Mouse (Mus musculus): ENCODE results near the gene Efna1.

The Efna1 gene

GRCm38 (mm10) chr3:89276061-89276460 lies 4.9 kb downstream of the Efna1 start:
- no peak for TF ChIP-seq GATA4 (IDR thresholded peaks at IDR 0.05; ENCODE audit: insufficient replicate concordance, low read length)

GRCm38 (mm10) chr3:89271760-89272159 lies 9.2 kb downstream of the Efna1 start:
- no peak for TF ChIP-seq GATA4 (IDR thresholded peaks at IDR 0.05; ENCODE audit: insufficient replicate concordance, low read length)

- TF ChIP-seq GATA4 (IDR thresholded peaks at IDR 0.05; ENCODE audit: insufficient replicate concordance, low read length) = no peak
Observed at GRCm38 (mm10) chr3:89270891-89271290, 10.1 kb downstream of the Efna1 start.

- peak; percentile 8; the same call in 1 of the 2 replicates for TF ChIP-seq GATA4 (IDR thresholded peaks at IDR 0.05; ENCODE audit: insufficient replicate concordance, low read length)
Observed at GRCm38 (mm10) chr3:89270051-89270755, 10.7 kb downstream of the Efna1 start, which contains the start of gene Slc50a1. Gene Slc50a1 (minus strand): TSS chr3:89270570.

- TF ChIP-seq GATA4 (IDR thresholded peaks at IDR 0.05; ENCODE audit: insufficient replicate concordance, low read length) = no peak
Observed at GRCm38 (mm10) chr3:89268916-89269315, 12.0 kb downstream of the Efna1 start.

GRCm38 (mm10) chr3:89266439-89266893 lies 14.5 kb downstream of the Efna1 start:
- TF ChIP-seq GATA4 (IDR thresholded peaks at IDR 0.05; ENCODE audit: insufficient replicate concordance, low read length) = no peak

GRCm38 (mm10) chr3:89262417-89262816 lies 18.5 kb downstream of the Efna1 start:
- TF ChIP-seq GATA4 (IDR thresholded peaks at IDR 0.05; ENCODE audit: insufficient replicate concordance, low read length) = peak; percentile 37; the same call in 1 of the 2 replicates

GRCm38 (mm10) chr3:89260211-89260610 lies 20.7 kb downstream of the Efna1 start:
- TF ChIP-seq GATA4 (IDR thresholded peaks at IDR 0.05; ENCODE audit: insufficient replicate concordance, low read length) = no peak

- TF ChIP-seq GATA4 (IDR thresholded peaks at IDR 0.05; ENCODE audit: insufficient replicate concordance, low read length) = no peak
Observed at GRCm38 (mm10) chr3:89259076-89259475, 21.9 kb downstream of the Efna1 start, which contains the start of gene Dpm3. Gene Dpm3 (plus strand): TSS chr3:89259358.

- no peak for TF ChIP-seq GATA4 (IDR thresholded peaks at IDR 0.05; ENCODE audit: insufficient replicate concordance, low read length)
Observed at GRCm38 (mm10) chr3:89256177-89256576, 24.8 kb downstream of the Efna1 start.

GRCm38 (mm10) chr3:89254994-89255393 lies 25.9 kb downstream of the Efna1 start:
- no peak for TF ChIP-seq GATA4 (IDR thresholded peaks at IDR 0.05; ENCODE audit: insufficient replicate concordance, low read length)

GRCm38 (mm10) chr3:89251365-89251895 lies 29.5 kb downstream of the Efna1 start:
- TF ChIP-seq GATA4 (IDR thresholded peaks at IDR 0.05; ENCODE audit: insufficient replicate concordance, low read length) = no peak; the same call in 1 of the 2 replicates

GRCm38 (mm10) chr3:89250435-89251040 lies 30.4 kb downstream of the Efna1 start:
- no peak for TF ChIP-seq GATA4 (IDR thresholded peaks at IDR 0.05; ENCODE audit: insufficient replicate concordance, low read length)

- no peak for TF ChIP-seq GATA4 (IDR thresholded peaks at IDR 0.05; ENCODE audit: insufficient replicate concordance, low read length)
Observed at GRCm38 (mm10) chr3:89247466-89247865, 33.5 kb downstream of the Efna1 start.

GRCm38 (mm10) chr3:89246261-89247100 lies 34.5 kb downstream of the Efna1 start, which contains the start of gene Trim46:
Gene Trim46 (minus strand): TSS chr3:89246309.
- TF ChIP-seq GATA4 (IDR thresholded peaks at IDR 0.05; ENCODE audit: insufficient replicate concordance, low read length) = no peak; the same call in 1 of the 2 replicates
